Mouse (Mus musculus): ENCODE results near the gene Cidec.

Cidec gene

DNA sequence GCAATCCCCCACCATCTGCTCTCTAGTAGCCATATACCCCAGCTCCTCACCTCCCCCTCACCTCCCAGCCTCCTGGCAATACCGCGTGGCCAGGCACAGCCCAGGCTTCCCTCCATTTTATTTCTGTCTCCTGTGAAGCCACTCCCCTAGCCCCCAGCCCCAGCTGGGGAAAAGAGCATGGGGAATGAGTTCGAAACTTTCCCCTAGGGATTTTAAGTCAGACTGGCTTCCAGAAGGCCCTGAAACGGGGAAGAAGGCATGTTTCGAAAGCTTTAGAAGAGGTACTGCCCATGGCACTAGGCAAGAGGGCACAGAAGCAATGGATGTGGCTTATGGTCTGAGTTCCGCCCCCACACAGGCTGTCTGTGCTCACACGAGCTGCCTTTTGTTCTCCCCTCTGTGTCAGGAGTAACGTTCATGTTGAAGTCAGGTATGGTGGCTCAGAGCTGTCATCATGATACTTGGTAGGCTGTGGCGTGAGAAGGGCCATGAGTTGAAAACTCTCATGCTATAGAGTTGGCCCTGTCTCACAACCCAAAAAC is at the start of gene Cidec:
Gene Cidec, minus strand, starts transcription at position 97 of the 542 bp plus-strand sequence.
- no peak for DNase-seq (ENCODE audit: low read depth in 1 of 2, low spot score in 2 of 2)

DNA sequence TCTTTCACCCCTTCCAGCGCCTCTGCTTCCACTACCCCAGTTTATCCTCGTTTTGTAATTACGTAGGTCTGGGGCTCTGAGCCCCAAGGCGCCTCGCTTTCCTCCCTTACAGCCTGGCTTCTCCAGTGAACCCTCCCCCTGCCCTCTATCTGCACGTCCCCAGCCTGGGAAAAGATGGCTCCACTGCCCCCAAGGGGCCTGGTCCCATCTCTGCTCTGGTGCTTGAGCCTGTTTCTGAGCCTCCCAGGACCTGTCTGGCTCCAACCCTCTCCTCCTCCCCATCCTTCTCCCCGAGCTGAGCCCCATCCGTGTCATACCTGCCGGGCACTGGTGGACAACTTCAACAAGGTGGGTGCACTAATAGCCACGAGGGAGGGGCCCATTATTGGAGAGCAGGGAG is 48.2 kb upstream of the Cidec start:
- DNase-seq (ENCODE audit: low read depth in 1 of 2, low spot score in 2 of 2), result no peak

DNA sequence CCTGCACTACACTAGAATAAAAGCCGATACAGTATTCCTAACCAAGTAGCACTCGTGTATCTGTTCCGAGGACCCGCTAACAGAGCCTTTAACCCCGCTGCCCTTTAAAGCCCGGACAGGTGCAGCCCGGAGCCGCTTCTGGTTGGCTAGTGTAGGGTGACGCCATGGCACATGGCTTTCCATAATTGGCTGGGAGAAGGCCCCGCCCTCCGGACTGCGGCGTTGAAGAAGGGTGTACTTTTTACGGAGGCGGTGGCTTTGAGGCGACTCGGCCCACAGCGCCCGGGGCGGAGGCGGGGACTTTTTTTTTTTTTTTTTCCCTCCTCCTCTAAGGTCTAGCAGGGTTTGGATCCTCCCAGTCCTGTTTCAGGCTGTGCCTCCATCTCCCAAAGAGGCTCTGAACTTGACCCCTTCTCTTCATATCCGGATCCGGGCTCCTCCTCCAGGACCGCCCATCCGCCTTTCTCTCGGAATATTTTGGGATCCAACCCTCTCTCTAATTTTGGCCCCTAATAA is 47.6 kb upstream of the Cidec start, which contains the start of gene Creld1:
Gene Creld1, plus strand, starts transcription at position 198 of the 516 bp plus-strand sequence.
- peak; percentile 82 to 83 for DNase-seq (ENCODE audit: low read depth in 1 of 2, low spot score in 2 of 2)

- no peak for DNase-seq (ENCODE audit: low read depth in 1 of 2, low spot score in 2 of 2)
Observed at GRCm38 (mm10) chr6:113482477-113483099, 47.0 kb upstream of the Cidec start.

- no peak for DNase-seq (ENCODE audit: low read depth in 1 of 2, low spot score in 2 of 2)
Observed at GRCm38 (mm10) chr6:113480555-113481373, 45.2 kb upstream of the Cidec start.

DNA sequence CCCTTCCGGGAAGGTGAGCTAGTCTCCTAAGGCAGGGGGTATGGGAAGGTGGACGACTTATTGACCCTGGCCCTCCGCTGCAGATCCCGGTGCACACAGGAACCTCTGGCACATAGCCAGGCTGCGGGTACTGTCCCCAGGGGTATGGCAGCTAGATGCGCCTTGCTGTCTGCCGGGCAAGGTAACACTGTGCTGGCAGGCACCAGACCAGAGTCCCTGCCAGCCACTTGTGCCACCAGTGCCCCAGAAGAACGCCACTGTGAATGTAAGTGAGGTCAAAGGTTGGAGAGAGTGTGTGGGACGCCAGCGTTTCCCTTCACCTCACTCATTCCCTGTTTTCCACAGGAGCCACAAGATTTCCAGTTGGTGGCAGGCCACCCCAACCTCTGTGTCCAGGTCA is 43.3 kb upstream of the Cidec start:
- DNase-seq (ENCODE audit: low read depth in 1 of 2, low spot score in 2 of 2), result no peak

DNA sequence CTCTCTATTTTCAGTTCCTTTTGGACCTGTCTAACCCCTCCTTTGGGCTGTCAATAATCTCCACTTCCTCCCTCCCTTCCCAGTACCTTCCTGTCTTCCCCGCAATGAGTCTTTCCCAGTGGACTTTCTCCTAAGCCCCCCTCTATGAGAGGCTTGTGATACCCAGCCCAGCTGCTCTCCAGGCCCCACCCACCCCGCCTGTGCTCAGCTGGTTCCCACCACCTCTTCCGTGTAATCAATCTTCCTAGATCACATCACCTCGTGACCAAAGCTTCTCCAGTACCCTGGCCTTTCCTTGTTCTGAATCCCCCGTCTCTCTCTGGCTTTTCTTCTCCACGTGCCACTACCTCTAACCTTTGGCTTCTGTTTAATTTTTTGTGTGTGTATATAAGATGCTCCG is 41.8 kb upstream of the Cidec start:
- no peak for DNase-seq (ENCODE audit: low read depth in 1 of 2, low spot score in 2 of 2)

DNA sequence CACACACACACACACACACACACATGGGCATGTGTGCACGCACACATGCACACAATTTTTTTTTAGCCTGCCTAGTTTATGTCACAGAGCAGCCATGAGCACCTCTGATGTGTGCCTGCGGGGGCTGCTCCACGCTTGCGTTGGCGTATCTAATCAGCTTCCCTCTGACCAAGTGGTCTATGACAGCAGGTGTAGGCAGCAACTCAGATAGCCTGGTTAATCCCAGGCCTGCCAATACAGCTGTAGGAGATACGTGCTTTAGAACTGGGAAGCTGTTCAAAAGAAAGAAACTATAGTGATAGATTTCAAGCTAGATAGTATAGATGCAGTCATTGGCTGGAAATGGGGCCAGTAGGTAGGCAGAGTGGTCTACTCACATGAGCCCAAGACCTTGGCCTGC is 38.2 kb upstream of the Cidec start:
- DNase-seq (ENCODE audit: low read depth in 1 of 2, low spot score in 2 of 2), result no peak

DNA sequence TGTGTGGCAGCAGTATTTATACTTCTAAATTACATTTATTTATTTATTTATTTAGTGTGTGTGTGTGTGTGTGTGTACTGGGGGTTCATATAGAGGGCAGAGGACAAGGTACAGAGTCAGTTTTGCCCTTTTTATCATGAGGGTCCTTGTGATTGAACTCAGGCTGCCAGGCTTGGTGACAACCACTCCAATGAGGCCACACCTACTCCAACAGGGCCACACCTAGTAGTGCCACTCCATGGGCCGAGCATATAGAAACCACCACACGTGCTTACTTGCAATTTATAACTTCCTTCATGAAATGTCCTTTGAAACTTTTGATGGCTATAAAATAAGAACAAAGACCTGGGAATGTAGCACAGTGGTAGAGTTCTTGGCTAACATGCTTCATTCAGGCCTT is 37.7 kb upstream of the Cidec start:
- DNase-seq (ENCODE audit: low read depth in 1 of 2, low spot score in 2 of 2), result no peak

- DNase-seq (ENCODE audit: low read depth in 1 of 2, low spot score in 2 of 2), result no peak
Observed at GRCm38 (mm10) chr6:113472061-113472460, 36.5 kb upstream of the Cidec start.

GRCm38 (mm10) chr6:113471297-113471936 is 35.9 kb upstream of the Cidec start, which contains the start of gene Il17rc:
Il17rc (plus strand) TSS chr6:113471427.
- DNase-seq (ENCODE audit: low read depth in 1 of 2, low spot score in 2 of 2), result no peak

DNA sequence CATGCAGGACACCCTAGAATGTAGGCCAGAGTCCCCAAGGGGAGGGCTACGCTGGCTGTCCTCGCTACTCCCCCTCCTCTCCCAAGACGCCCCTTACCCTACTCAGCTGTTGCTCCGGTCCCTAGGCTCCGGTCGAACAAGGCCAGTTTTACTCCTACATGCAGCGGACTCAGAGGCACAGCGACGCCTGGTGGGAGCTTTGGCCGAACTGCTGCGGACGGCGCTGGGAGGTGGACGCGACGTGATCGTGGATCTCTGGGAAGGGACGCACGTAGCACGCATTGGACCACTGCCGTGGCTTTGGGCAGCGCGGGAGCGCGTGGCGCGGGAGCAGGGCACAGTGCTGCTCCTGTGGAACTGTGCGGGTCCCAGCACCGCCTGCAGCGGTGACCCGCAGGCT is 33.9 kb upstream of the Cidec start:
- peak in 1 of 2 experiments; percentile 50 for DNase-seq (ENCODE audit: low read depth in 1 of 2, low spot score in 2 of 2)

GRCm38 (mm10) chr6:113469021-113469420 is 33.5 kb upstream of the Cidec start:
- DNase-seq (ENCODE audit: low read depth in 1 of 2, low spot score in 2 of 2), result peak; percentile 47 to 63

DNA sequence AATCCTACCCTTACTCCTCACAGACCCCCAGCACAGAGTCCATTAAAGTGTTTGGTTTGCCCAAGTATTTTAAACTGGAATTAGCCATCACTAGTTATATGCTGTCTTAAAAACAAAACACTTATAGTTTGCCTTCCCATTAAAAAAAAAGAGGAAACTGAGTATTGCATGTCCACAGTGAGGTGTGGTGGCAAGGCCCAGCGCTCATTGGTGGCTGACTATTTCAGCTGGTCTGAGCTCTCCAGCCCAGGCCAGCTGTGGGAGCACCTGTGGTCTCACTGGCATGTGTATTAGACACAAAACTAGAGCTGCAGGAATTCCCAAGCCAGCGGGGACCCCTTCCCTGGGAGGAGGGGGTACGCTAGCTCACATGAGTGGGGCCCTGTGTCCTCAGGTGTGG is 33.0 kb upstream of the Cidec start:
- DNase-seq (ENCODE audit: low read depth in 1 of 2, low spot score in 2 of 2), result no peak

DNA sequence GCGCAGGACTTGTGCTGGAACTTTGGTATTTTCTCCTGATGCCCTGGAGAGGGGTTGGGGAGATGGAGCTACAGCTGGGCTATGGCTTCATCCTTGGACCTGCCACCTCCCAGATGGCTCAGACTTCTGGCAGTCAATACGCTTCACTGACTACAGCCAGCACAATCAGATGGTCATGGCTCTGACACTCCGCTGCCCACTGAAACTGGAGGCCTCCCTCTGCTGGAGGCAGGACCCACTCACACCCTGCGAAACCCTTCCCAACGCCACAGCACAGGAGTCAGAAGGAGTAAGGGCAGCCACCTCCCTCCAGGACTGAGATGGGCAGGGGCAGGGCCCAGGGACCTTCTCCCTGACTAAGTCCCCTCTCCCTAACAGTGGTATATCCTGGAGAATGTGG is 30.0 kb upstream of the Cidec start:
- DNase-seq (ENCODE audit: low read depth in 1 of 2, low spot score in 2 of 2), result no peak

GRCm38 (mm10) chr6:113464040-113464439 is 28.5 kb upstream of the Cidec start:
- DNase-seq (ENCODE audit: low read depth in 1 of 2, low spot score in 2 of 2), result no peak

DNA sequence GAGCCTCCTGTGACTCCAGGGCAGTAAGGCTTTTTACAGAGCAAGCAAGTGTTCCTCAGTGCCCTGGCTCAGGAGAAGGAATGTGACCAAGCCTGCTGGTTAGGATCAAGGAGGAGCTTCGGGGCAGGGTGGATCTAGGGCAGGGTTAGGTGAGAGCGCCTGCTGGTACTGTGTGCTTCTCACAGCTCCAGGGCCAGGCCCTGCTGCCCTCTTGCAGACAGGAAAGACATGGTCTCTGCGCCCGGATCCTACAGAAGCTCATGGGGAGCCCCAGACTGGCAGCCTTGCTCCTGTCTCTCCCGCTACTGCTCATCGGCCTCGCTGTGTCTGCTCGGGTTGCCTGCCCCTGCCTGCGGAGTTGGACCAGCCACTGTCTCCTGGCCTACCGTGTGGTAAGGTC is 23.1 kb upstream of the Cidec start:
- DNase-seq (ENCODE audit: low read depth in 1 of 2, low spot score in 2 of 2), result no peak

DNA sequence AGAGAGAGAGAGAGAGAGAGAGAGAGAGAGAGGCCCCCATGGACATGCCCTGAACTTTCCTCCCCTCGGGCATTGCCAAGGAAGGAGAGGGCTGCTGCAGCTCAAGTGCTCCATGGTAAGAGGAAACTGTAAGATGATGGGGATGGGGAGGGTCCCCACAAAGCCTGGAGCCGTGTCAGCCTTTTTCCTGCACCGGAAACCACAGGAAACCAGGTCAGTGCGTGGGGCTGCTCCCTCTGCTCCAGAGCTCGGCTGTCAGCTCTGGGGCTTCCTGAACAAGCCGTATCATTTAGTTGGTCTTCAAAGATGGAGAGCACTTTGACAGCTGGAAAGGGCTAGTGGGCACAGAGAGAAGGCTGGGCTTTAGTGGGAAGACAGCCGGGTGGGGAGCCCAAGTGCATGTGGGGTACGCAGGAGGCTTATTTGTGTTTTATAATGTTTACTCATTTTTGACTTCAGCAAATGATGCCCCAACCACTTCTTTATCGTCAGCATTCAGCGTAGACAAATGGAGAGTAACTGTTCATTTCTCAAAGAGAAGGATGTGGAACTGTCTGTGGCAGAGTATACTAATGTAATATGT is 22.5 kb upstream of the Cidec start, which contains the start of gene Il17re:
Gene Il17re, plus strand, starts transcription at position 533 of the 583 bp plus-strand sequence.
- DNase-seq (ENCODE audit: low read depth in 1 of 2, low spot score in 2 of 2), result no peak

- DNase-seq (ENCODE audit: low read depth in 1 of 2, low spot score in 2 of 2), result no peak
Observed at GRCm38 (mm10) chr6:113455007-113455406, 19.4 kb upstream of the Cidec start.

DNA sequence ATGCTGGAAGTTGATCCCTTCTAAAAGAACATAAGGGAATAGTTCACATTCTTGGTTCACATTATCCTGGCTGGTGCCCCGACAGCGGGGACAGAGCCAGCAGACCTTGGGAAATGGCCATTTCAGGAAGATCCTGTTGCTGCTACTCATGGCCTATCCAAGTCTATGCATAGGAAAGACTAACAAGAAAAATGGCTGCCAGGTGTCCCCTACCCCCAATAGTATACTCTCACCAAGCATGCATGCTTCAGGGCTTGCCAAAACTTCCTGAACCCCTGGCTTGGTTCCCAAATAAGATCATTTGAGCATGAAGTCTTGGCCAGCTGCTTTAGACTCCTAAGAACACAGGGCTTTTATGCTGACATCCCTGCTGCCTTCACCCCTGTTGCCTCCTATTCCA is 16.3 kb upstream of the Cidec start:
- no peak for DNase-seq (ENCODE audit: low read depth in 1 of 2, low spot score in 2 of 2)

GRCm38 (mm10) chr6:113447639-113448038 is 12.1 kb upstream of the Cidec start:
- no peak for DNase-seq (ENCODE audit: low read depth in 1 of 2, low spot score in 2 of 2)
